Mouse (Mus musculus) lung, embryonic 14.5 days (tissue): ENCODE measurements around the gene Acadsb. TPM values are rescaled to one million over a fixed set of nuclear protein-coding genes. Genes with fewer than 3 reads are reported as not detected.
"Not testable (repeated sequence)": the region's sequence is repeated elsewhere in the genome, so short reads cannot be mapped to it uniquely, and the experiment has no call there.

ENCODE experiments used
- ATAC-seq: fragments of 200-750 bp; cut with Nextera tagmentation; 2 replicates; pipeline ENCODE4 v1.8.0; 2017; ENCODE audit warnings: mild to moderate bottlenecking, moderate TSS enrichment, moderate library complexity; ENCODE audit not compliant: insufficient read depth
- DNase-seq: peaks from one replicate; pipeline ENCODE4 v3.0.0-alpha.2; 2015
- H3K27ac ChIP-seq: fragments of 300-500 bp; sonication (generic); 2 replicates; pipeline ENCODE4 v1.5.1; 2014; ENCODE audit warnings: low read depth, mild to moderate bottlenecking, moderate library complexity
- H3K27me3 ChIP-seq: fragments of 300-500 bp; sonication (generic); 2 replicates; pipeline ENCODE4 v1.6.1; 2014; ENCODE audit warnings: low read length, control low read depth; ENCODE audit not compliant: insufficient read depth
- H3K36me3 ChIP-seq: fragments of 300-500 bp; sonication (generic); 2 replicates; pipeline ENCODE4 v1.6.1; 2014; ENCODE audit warnings: control low read depth; ENCODE audit not compliant: insufficient read depth
- H3K4me1 ChIP-seq: fragments of 300-500 bp; sonication (generic); 2 replicates; pipeline ENCODE4 v1.6.1; 2014; ENCODE audit warnings: antibody characterized with exemption, control low read depth; ENCODE audit not compliant: insufficient read depth
- H3K4me2 ChIP-seq: fragments of 300-500 bp; sonication (generic); 2 replicates; pipeline ENCODE4 v1.6.1; 2014; ENCODE audit warnings: mild to moderate bottlenecking
- H3K4me3 ChIP-seq: fragments of 300-500 bp; sonication (generic); 2 replicates; pipeline ENCODE4 v1.5.1; 2014; ENCODE audit warnings: low read depth, low read length
- H3K9ac ChIP-seq: fragments of 300-500 bp; sonication (generic); 2 replicates; pipeline ENCODE4 v1.6.1; 2014
- H3K9me3 ChIP-seq: fragments of 300-500 bp; sonication (generic); 2 replicates; pipeline ENCODE4 v1.6.1; 2016; ENCODE audit warnings: low read depth, low read length, control low read depth
- CTCF ChIP-seq: IDR thresholded peaks from 2 replicates; pipeline ENCODE4 v1.5.1; 2016; ENCODE audit warnings: antibody characterized with exemption, low read depth
- WGBS: fragments of 180-500 bp; shearing (Covaris S2); extraction: QIAGEN DNeasy Blood & Tissue Kit; methylation state at CpG from one replicate; pipeline ENCODE4 v1.1.7; 2014; 5-methylcytosine and 5-hydroxymethylcytosine counted together
- polyA plus RNA-seq: library from polyadenylated mRNA; unstranded; fragments of >200 nt; fragmentation: Nextera tagmentation; extraction: Ambion mirVana; gene quantifications from 2 replicates; pipeline ENCODE4 v1.2.1, GENCODE M21; 2014

Acadsb gene
- polyA plus RNA-seq, 1 experiment from 2014 or later = 181 TPM

- Histone ChIP-seq H3K4me1 (no peaks in the 10 kb centered on the region; the same call in 1 of the 2 replicates), H3K27me3 (no peaks in the 10 kb centered on the region), H3K9me3 (no peaks in the 10 kb centered on the region), H3K36me3 (peaks cover 6% of the 10 kb centered on the region; the same call in 1 of the 2 replicates), H3K27ac (peak overlapping the region; percentile 97; the same call in 1 of the 2 replicates), H3K9ac (peak overlapping the region; percentile 90), H3K4me3 (peak overlapping the region; percentile 70), H3K4me2 (peak overlapping the region; percentile 79)
- 64% methylated on average over 9 of the region's 9 CpGs for WGBS
- DNase-seq (peak; percentile 42), ATAC-seq (no peak)
- peak; percentile 42 for TF ChIP-seq CTCF
Observed at GRCm38 (mm10) chr7:131371880-131372651, 38.3 kb upstream of the Acadsb start.

- 84% methylated on average over 6 of the region's 7 CpGs for WGBS
- H3K4me2 ChIP-seq, H3K4me1 ChIP-seq, H3K4me3 ChIP-seq, H3K27ac ChIP-seq, H3K9ac ChIP-seq, H3K9me3 ChIP-seq, H3K27me3 ChIP-seq, ATAC-seq, DNase-seq: not testable (repeated sequence)
- peaks cover 45% of the 10 kb centered on the region for H3K36me3 ChIP-seq
Observed at GRCm38 (mm10) chr7:131391761-131392160, 18.6 kb upstream of the Acadsb start.

GRCm38 (mm10) chr7:131409321-131409987, 947 bp upstream of the Acadsb start:
- ATAC-seq (no peak), DNase-seq (peak; percentile 50)
- no peaks in the 10 kb centered on the region for H3K9me3 ChIP-seq
- 3% methylated on average over 16 of the region's 16 CpGs for WGBS
- H3K4me2 ChIP-seq = peak overlapping the region; percentile 90
- no peaks in the 10 kb centered on the region for H3K27me3 ChIP-seq
- no peaks in the 10 kb centered on the region for H3K4me1 ChIP-seq
- no peaks in the 10 kb centered on the region for H3K36me3 ChIP-seq
- peak overlapping the region; percentile 92 for H3K4me3 ChIP-seq
- TF ChIP-seq CTCF = no peak
- peak overlapping the region; percentile 92; the same call in 1 of the 2 replicates for H3K27ac ChIP-seq
- H3K9ac ChIP-seq = peak overlapping the region; percentile 91

GRCm38 (mm10) chr7:131409988-131410385, 414 bp upstream of the Acadsb start:
- Histone ChIP-seq H3K27me3 (no peaks in the 10 kb centered on the region), H3K36me3 (no peaks in the 10 kb centered on the region), H3K4me3 (peak overlapping the region; percentile 92), H3K4me1 (no peaks in the 10 kb centered on the region), H3K9ac (peak overlapping the region; percentile 91), H3K9me3 (no peaks in the 10 kb centered on the region), H3K4me2 (peak overlapping the region; percentile 90), H3K27ac (peak overlapping the region; percentile 92)
- DNase-seq (peak; percentile 40), ATAC-seq (peak; percentile 53)
- TF ChIP-seq CTCF = no peak
- under 1% methylated on average over 38 of the region's 38 CpGs for WGBS

GRCm38 (mm10) chr7:131411221-131411940, 980 bp downstream of the Acadsb start:
- Histone ChIP-seq H3K36me3 (no peaks in the 10 kb centered on the region), H3K4me3 (peak overlapping the region; percentile 92), H3K4me1 (no peaks in the 10 kb centered on the region), H3K27me3 (no peaks in the 10 kb centered on the region), H3K9me3 (no peaks in the 10 kb centered on the region), H3K9ac (peak overlapping the region; percentile 91), H3K27ac (peak overlapping the region; percentile 92), H3K4me2 (peak overlapping the region; percentile 90)
- TF ChIP-seq CTCF = no peak
- ATAC-seq = peak; percentile 45
- 21% methylated on average over 10 of the region's 10 CpGs for WGBS
- peak; percentile 95 for DNase-seq

GRCm38 (mm10) chr7:131411941-131412270, 1.5 kb downstream of the Acadsb start:
- no peak for ATAC-seq
- Histone ChIP-seq H3K9me3 (no peaks in the 10 kb centered on the region), H3K27ac (peak overlapping the region; percentile 92), H3K4me3 (peak overlapping the region; percentile 92), H3K4me1 (no peaks in the 10 kb centered on the region), H3K27me3 (no peaks in the 10 kb centered on the region), H3K9ac (no peak overlapping the region; the same call in 1 of the 2 replicates), H3K4me2 (peak overlapping the region; percentile 90), H3K36me3 (no peaks in the 10 kb centered on the region)
- DNase-seq = peak; percentile 58
- 27% methylated on average over 2 of the region's 2 CpGs for WGBS
- TF ChIP-seq CTCF = no peak

- ATAC-seq = not testable (repeated sequence)
Observed at GRCm38 (mm10) chr7:131416742-131417141, 6.3 kb downstream of the Acadsb start.

More at GRCm38 (mm10) chr7:131416742-131417141, 6.3 kb downstream of the Acadsb start:
- H3K4me3 ChIP-seq, H3K9me3 ChIP-seq, H3K4me1 ChIP-seq, H3K27ac ChIP-seq, H3K9ac ChIP-seq, H3K27me3 ChIP-seq, DNase-seq, H3K4me2 ChIP-seq, H3K36me3 ChIP-seq: not testable (repeated sequence)
